Mouse (Mus musculus): ENCODE measurements around the gene Psmg4.

The Psmg4 gene

DNA sequence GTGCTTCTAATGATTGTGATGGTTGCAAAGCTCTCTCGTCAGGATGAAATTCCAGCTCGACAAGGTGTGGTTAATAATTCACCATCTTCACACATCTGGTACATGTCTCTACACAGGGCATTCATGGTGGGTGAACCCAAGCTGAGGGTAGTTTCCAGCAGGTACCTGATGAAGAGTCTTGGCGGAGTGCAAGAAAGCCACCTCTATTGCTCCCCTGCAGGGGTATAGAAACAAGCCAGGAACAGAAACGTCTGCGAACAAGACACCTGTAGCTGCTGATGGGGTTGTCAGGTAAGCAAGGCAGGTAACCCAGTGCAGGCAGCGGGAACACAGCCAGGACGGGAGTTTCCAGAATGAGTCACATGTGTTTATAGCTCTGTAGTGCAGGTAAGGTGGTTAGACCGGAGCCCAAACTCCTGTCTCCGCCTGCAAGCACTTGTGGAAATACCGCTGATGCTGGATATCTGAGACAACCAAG, 50.0 kb downstream of the Psmg4 start:
- no peak for TF ChIP-seq GATA4 (IDR thresholded peaks at IDR 0.05; ENCODE audit: insufficient replicate concordance, low read length)

GRCm38 (mm10) chr13:34214855-34215254, 52.1 kb downstream of the Psmg4 start:
- no peak for TF ChIP-seq GATA4 (IDR thresholded peaks at IDR 0.05; ENCODE audit: insufficient replicate concordance, low read length)

- no peak for TF ChIP-seq GATA4 (IDR thresholded peaks at IDR 0.05; ENCODE audit: insufficient replicate concordance, low read length)
These were observed 56.0 kb downstream of the Psmg4 start for GRCm38 (mm10) chr13:34218776-34219175.

GRCm38 (mm10) chr13:34219728-34220127, 57.0 kb downstream of the Psmg4 start:
- no peak for TF ChIP-seq GATA4 (IDR thresholded peaks at IDR 0.05; ENCODE audit: insufficient replicate concordance, low read length)

GRCm38 (mm10) chr13:34222985-34223384, 60.2 kb downstream of the Psmg4 start:
- TF ChIP-seq GATA4 (IDR thresholded peaks at IDR 0.05; ENCODE audit: insufficient replicate concordance, low read length) = peak; percentile 23; the same call in 1 of the 2 replicates

DNA sequence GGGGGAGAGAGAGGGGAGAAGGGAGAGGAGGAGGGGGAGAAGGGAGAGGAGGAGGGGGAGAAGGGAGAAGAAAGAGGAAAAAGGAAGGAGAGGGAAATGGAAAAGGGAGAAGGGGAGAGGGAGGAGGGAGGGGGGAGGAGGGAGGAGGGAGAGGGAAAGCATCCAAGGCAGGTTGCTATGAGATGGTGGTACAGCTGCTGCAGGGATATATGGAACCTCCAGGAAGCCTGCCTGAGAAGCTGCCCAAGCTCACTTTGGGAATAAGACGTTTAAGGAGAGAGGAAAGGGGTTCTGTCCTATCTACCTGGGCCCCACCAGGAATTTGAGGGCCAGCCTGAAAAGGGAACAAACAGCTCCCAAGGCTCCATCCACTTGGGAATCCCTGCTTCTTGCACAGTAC, 64.2 kb downstream of the Psmg4 start:
- TF ChIP-seq GATA4 (IDR thresholded peaks at IDR 0.05; ENCODE audit: insufficient replicate concordance, low read length) = no peak

Measured in liver, adult (tissue).